Mouse (Mus musculus) lung, embryonic 15.5 days (tissue): ENCODE results near the gene Dqx1. TPM values are rescaled to one million over a fixed set of nuclear protein-coding genes. Genes with fewer than 3 reads are reported as not detected.
A peak's percentile ranks its signal among the peaks of the same experiment; 100 is the strongest.

Experiments
- ATAC-seq: fragments of 200-750 bp; cut with Nextera tagmentation; 2 replicates; pipeline ENCODE4 v1.8.0; 2017; ENCODE audit warnings: moderate number of reproducible peaks, borderline replicate concordance; ENCODE audit not compliant: low FRiP score, low TSS enrichment; ENCODE audit errors: extremely low read depth
- H3K27ac ChIP-seq: fragments of 300-500 bp; sonication (generic); 2 replicates; pipeline ENCODE4 v1.5.1; 2015; ENCODE audit warnings: moderate library complexity, mild to moderate bottlenecking, inconsistent platforms
- H3K27me3 ChIP-seq: fragments of 300-500 bp; sonication (generic); 2 replicates; pipeline ENCODE4 v1.6.1; 2015; ENCODE audit warnings: inconsistent platforms
- H3K36me3 ChIP-seq: fragments of 300-500 bp; sonication (generic); 2 replicates; pipeline ENCODE4 v1.6.1; 2015; ENCODE audit warnings: inconsistent platforms
- H3K4me1 ChIP-seq: fragments of 300-500 bp; sonication (generic); 2 replicates; pipeline ENCODE4 v1.6.1; 2015; ENCODE audit warnings: inconsistent platforms
- H3K4me2 ChIP-seq: fragments of 300-500 bp; sonication (generic); 2 replicates; pipeline ENCODE4 v1.6.1; 2015; ENCODE audit warnings: inconsistent platforms, mild to moderate bottlenecking, moderate library complexity
- H3K4me3 ChIP-seq: fragments of 300-500 bp; sonication (generic); 2 replicates; pipeline ENCODE4 v1.5.1; 2015; ENCODE audit warnings: mild to moderate bottlenecking, inconsistent platforms
- H3K9ac ChIP-seq: fragments of 300-500 bp; sonication (generic); 2 replicates; pipeline ENCODE4 v1.6.1; 2015; ENCODE audit warnings: inconsistent platforms
- H3K9me3 ChIP-seq: fragments of 300-500 bp; sonication (generic); 2 replicates; pipeline ENCODE4 v1.6.1; 2016; ENCODE audit warnings: inconsistent platforms
- WGBS: fragments of 180-500 bp; shearing (Covaris S2); methylation state at CpG from one replicate; pipeline ENCODE4 v1.1.7; 2015; 5-methylcytosine and 5-hydroxymethylcytosine counted together
- microRNA counts: library from miRNA; unstranded; fragments of <30 nt; microRNA quantifications from one replicate; lab custom pipeline; 2016
- microRNA-seq: library from miRNA; unstranded; fragments of <30 nt; microRNA quantifications from one replicate; pipeline ENCODE4, GENCODE M21; 2016
- polyA plus RNA-seq: library from polyadenylated mRNA; unstranded; fragments of >200 nt; fragmentation: Nextera tagmentation; extraction: Ambion mirVana; gene quantifications from 2 replicates; pipeline ENCODE4 v1.2.1, GENCODE M21; 2015

The Dqx1 gene
- polyA plus RNA-seq, 1 experiment from 2014 or later = 1.7 TPM

DNA sequence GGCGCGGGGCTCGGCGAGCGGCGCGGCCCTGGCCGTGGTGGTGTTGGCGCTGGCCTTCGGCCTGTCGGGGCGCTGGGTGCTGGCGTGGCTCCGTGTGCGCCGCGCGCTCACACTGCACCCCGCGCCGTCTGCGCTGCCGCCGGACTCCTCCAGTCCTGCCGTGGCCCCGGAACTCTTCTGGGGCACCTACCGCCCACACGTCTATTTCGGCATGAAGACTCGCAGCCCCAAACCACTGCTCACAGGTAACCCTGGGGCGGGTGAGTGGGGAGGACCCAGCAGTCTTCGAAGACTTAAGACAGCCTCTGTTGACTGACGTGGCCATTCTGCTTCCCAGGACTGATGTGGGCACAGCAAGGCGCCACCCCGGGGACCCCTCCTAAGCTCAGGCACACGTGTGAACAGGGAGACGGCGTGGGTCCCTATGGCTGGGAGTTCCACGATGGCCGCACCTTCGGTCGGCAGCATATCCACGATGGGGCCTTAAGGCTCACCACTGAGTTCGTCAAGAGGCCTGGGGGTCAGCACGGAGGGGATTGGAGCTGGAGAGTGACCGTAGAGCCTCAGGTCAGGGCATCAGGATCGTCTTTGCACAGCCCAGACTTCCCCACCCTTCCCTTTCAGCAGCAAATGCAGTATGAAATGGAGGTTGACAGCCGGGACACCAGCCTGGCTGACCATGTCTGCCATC is 58.2 kb downstream of the Dqx1 start:
- WGBS = under 1% methylated on average over 48 of the region's 48 CpGs
- H3K4me3 ChIP-seq = peak overlapping the region; percentile 94
- H3K9ac ChIP-seq = peak overlapping the region; percentile 96
- peak; percentile 43 for ATAC-seq
- H3K4me2 ChIP-seq = peak overlapping the region; percentile 96
- no peaks in the 10 kb centered on the region for H3K9me3 ChIP-seq
- peak overlapping the region; percentile 84 for H3K27ac ChIP-seq
- peaks cover 37% of the 10 kb centered on the region for H3K4me1 ChIP-seq
- H3K27me3 ChIP-seq = no peaks in the 10 kb centered on the region
- peaks cover 32% of the 10 kb centered on the region for H3K36me3 ChIP-seq

GRCm38 (mm10) chr6:83116373-83117164 is 58.9 kb downstream of the Dqx1 start:
- Histone ChIP-seq H3K4me1 (peaks cover 37% of the 10 kb centered on the region), H3K4me2 (peak overlapping the region; percentile 96), H3K9me3 (no peaks in the 10 kb centered on the region), H3K27ac (peak overlapping the region; percentile 84; the same call in 1 of the 2 replicates), H3K27me3 (no peaks in the 10 kb centered on the region), H3K9ac (peak overlapping the region; percentile 96), H3K4me3 (peak overlapping the region; percentile 94), H3K36me3 (peaks cover 26% of the 10 kb centered on the region)
- ATAC-seq = no peak
- WGBS = 63% methylated on average over 11 of the region's 11 CpGs

MicroRNAs encoded within 50 kb of the gene (microRNA counts, 519-probe panel; counts per million panel counts)
- 1,920 counts per million, percentile 14 among the panel's probes with 10 or more counts for microRNA mmu-miR-3470a+mmu-miR-3470b (lab: Ali Mortazavi, UCI)

Small RNAs within 50 kb of the gene (microRNA-seq; reads per million reads assigned to microRNA genes)
- gene Mir3470a = not detected
- not detected for gene Mir7040

Other genes starting within 250 kb of the Dqx1 start
- gene Sema4f, start 118.1 kb upstream of the Dqx1 start, polyA plus RNA-seq = 14.0 TPM in 2 replicates
- gene M1ap, start 110.9 kb upstream of the Dqx1 start, polyA plus RNA-seq = 1.9 and 2.5 TPM in 2 replicates
- gene Dok1, start 24.4 kb upstream of the Dqx1 start, polyA plus RNA-seq = 18.3 and 19.6 TPM in 2 replicates
- 21.9 and 23.2 TPM in 2 replicates for gene Loxl3, start 23.7 kb upstream of the Dqx1 start, polyA plus RNA-seq
- gene Aup1, start 3.3 kb upstream of the Dqx1 start, polyA plus RNA-seq = 177 and 188 TPM in 2 replicates
- 76.6 and 78.4 TPM in 2 replicates for gene Htra2, start 2.6 kb upstream of the Dqx1 start, polyA plus RNA-seq
- gene Tlx2, start 12.4 kb downstream of the Dqx1 start, polyA plus RNA-seq = 0.38 and 1.0 TPM in 2 replicates
- 30.5 and 31.2 TPM in 2 replicates for gene Pcgf1, start 20.0 kb downstream of the Dqx1 start, polyA plus RNA-seq
- gene Lbx2, start 28.5 kb downstream of the Dqx1 start, polyA plus RNA-seq = 0.31 and 0.87 TPM in 2 replicates
- gene Ccdc142, start 43.8 kb downstream of the Dqx1 start, polyA plus RNA-seq = 2.1 and 3.2 TPM in 2 replicates
- gene Gm42688, start 43.8 kb downstream of the Dqx1 start, polyA plus RNA-seq = 3.4 TPM in 2 replicates
- gene Mrpl53, start 51.2 kb downstream of the Dqx1 start, polyA plus RNA-seq = 128 and 145 TPM in 2 replicates
- 54.5 and 54.8 TPM in 2 replicates for gene Mogs, start 57.7 kb downstream of the Dqx1 start, polyA plus RNA-seq
- 119 and 120 TPM in 2 replicates for gene Wbp1, start 63.7 kb downstream of the Dqx1 start, polyA plus RNA-seq
- 13.5 and 15.2 TPM in 2 replicates for gene Ino80b, start 67.6 kb downstream of the Dqx1 start, polyA plus RNA-seq
- 35.3 and 39.9 TPM in 2 replicates for gene Rtkn, start 77.6 kb downstream of the Dqx1 start, polyA plus RNA-seq
- 5.0 and 7.6 TPM in 2 replicates for gene Wdr54, start 98.6 kb downstream of the Dqx1 start, polyA plus RNA-seq
- 6.2 and 8.1 TPM in 2 replicates for gene 1700003E16Rik, start 98.6 kb downstream of the Dqx1 start, polyA plus RNA-seq
- 96.7 and 104 TPM in 2 replicates for gene Dctn1, start 108.1 kb downstream of the Dqx1 start, polyA plus RNA-seq
- 0.84 and 1.2 TPM in 2 replicates for gene Slc4a5, start 162.0 kb downstream of the Dqx1 start, polyA plus RNA-seq